Mouse (Mus musculus): Measurements from ENCODE around the gene L3mbtl2. TPM values are rescaled to one million over a fixed set of nuclear protein-coding genes. Genes with fewer than 3 reads are reported as not detected.

L3mbtl2 gene
- polyA plus RNA-seq (2012; rRNA removed): 23.3 and 25.7 TPM in 2 replicates

GRCm38 (mm10) chr15:81663697-81664561 lies at the start of gene L3mbtl2:
TSS of gene L3mbtl2 (plus strand) at chr15:81663889.

GRCm38 (mm10) chr15:81697175-81697574 lies 33.5 kb downstream of the L3mbtl2 start, which contains the start of gene Chadl:
TSS of gene Chadl (minus strand) at chr15:81697287.

Other genes starting within 250 kb of the L3mbtl2 start
- 245 and 304 TPM in 2 replicates for gene Rbx1, start 197.6 kb upstream of the L3mbtl2 start, polyA plus RNA-seq (2012; rRNA removed)
- 43.5 and 52.3 TPM in 2 replicates for gene Ep300, start 78.5 kb upstream of the L3mbtl2 start, polyA plus RNA-seq (2012; rRNA removed)
- gene Chadl, start 33.4 kb downstream of the L3mbtl2 start, polyA plus RNA-seq (2012; rRNA removed): 1.3 and 2.0 TPM in 2 replicates
- gene Zc3h7b, start 81.2 kb downstream of the L3mbtl2 start, polyA plus RNA-seq (2012; rRNA removed): 57.9 and 65.1 TPM in 2 replicates
- gene Rangap1, start 81.6 kb downstream of the L3mbtl2 start, polyA plus RNA-seq (2012; rRNA removed): 112 and 211 TPM in 2 replicates
- gene Tef, start 138.5 kb downstream of the L3mbtl2 start, polyA plus RNA-seq (2012; rRNA removed): 30.6 and 34.0 TPM in 2 replicates
- 15.6 and 16.6 TPM in 2 replicates for gene Tob2, start 194.9 kb downstream of the L3mbtl2 start, polyA plus RNA-seq (2012; rRNA removed)
- 134 and 140 TPM in 2 replicates for gene Phf5a, start 208.0 kb downstream of the L3mbtl2 start, polyA plus RNA-seq (2012; rRNA removed)
- 153 and 168 TPM in 2 replicates for gene Aco2, start 208.4 kb downstream of the L3mbtl2 start, polyA plus RNA-seq (2012; rRNA removed)

Measured in central nervous system, embryonic 11.5 days (tissue).